Mouse (Mus musculus): ENCODE data around the gene Peli2. TPM values are rescaled to one million over a fixed set of nuclear protein-coding genes. Genes with fewer than 3 reads are reported as not detected.

Gene Peli2
- polyA plus RNA-seq, 1 experiment from 2014 or later = 11.2 TPM

DNA sequence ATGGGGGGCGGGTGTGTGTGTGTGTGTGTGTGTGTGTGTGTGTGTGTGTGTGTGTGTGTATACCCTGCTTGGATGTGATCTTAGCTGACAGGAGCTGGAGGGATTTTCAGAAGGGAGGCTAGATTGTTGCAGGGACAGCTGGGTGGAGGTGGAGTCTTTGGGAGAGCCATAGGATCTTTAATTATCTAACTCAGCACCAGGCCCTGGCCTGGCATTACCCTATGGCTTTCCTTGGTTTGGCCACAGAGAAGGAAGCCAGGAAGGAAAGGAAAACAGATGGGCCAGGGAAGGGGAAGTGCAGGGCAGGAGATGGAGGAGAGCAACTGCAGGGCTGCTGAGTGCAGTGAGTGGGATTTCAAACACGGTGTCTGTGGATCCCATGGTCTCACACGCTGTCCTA, 18.8 kb downstream of the Peli2 start:
- peaks cover 31% of the 10 kb centered on the region for H3K4me1 ChIP-seq (ENCODE audit: control insufficient read depth, insufficient read depth, low read length)
- no peak overlapping the region for H3K9ac ChIP-seq (replicated peaks; ENCODE audit: low read depth, low read length)
- 81% methylated on average over 3 of the region's 3 CpGs for WGBS
- no peaks in the 10 kb centered on the region for H3K9me3 ChIP-seq (ENCODE audit: control insufficient read depth, low read depth, low read length)
- H3K27ac ChIP-seq (ENCODE audit: low read length) = no peak overlapping the region
- H3K36me3 ChIP-seq (ENCODE audit: control insufficient read depth, insufficient read depth, low read length) = no peaks in the 10 kb centered on the region
- H3K4me3 ChIP-seq (ENCODE audit: low read depth, low read length) = no peak overlapping the region
- no peak overlapping the region for H3K4me2 ChIP-seq (replicated peaks; ENCODE audit: low read depth, low read length)
- ATAC-seq (ENCODE audit: insufficient number of reproducible peaks, insufficient read depth, low FRiP score, low read depth) = no peak
- H3K27me3 ChIP-seq (ENCODE audit: control insufficient read depth, insufficient read depth, low read length) = no peaks in the 10 kb centered on the region

DNA sequence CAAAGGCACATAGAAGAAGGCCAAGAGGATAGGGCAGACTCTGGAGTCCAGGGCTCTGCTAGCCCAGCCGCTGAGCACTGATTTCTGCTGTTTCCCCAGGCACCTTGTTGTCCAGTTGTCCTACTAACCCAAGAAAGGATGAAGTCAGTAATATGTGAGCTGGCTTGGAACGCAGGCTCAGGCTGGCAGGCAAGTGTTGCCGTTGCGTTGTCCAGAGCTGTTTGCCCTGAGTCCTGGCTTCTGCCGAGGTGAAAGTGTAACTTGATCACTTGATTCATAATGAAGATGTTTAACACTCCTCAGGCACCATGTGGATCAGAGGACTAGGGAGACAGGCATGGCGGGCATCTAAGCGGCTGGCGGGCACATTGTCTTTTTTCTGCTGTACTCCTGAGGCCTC, 21.1 kb downstream of the Peli2 start:
- no peak for ATAC-seq (ENCODE audit: insufficient number of reproducible peaks, insufficient read depth, low FRiP score, low read depth)
- WGBS = 70% methylated on average over 8 of the region's 8 CpGs

GRCm38 (mm10) chr14:48142696-48143095, 22.1 kb downstream of the Peli2 start:
- peaks cover 5% of the 10 kb centered on the region; the same call in 1 of the 2 replicates for H3K4me1 ChIP-seq (ENCODE audit: control insufficient read depth, insufficient read depth, low read length)
- H3K27me3 ChIP-seq (ENCODE audit: control insufficient read depth, insufficient read depth, low read length) = no peaks in the 10 kb centered on the region
- 63% methylated on average over 10 of the region's 10 CpGs for WGBS
- no peaks in the 10 kb centered on the region for H3K9me3 ChIP-seq (ENCODE audit: control insufficient read depth, low read depth, low read length)
- no peak overlapping the region for H3K4me3 ChIP-seq (ENCODE audit: low read depth, low read length)
- H3K9ac ChIP-seq (replicated peaks; ENCODE audit: low read depth, low read length) = no peak overlapping the region
- no peak overlapping the region for H3K4me2 ChIP-seq (replicated peaks; ENCODE audit: low read depth, low read length)
- ATAC-seq (ENCODE audit: insufficient number of reproducible peaks, insufficient read depth, low FRiP score, low read depth) = no peak
- no peaks in the 10 kb centered on the region for H3K36me3 ChIP-seq (ENCODE audit: control insufficient read depth, insufficient read depth, low read length)
- H3K27ac ChIP-seq (ENCODE audit: low read length) = no peak overlapping the region

More for the DNA sequence above, 21.1 kb downstream of the Peli2 start:
- H3K27me3 ChIP-seq (ENCODE audit: control insufficient read depth, insufficient read depth, low read length) = no peaks in the 10 kb centered on the region
- H3K27ac ChIP-seq (ENCODE audit: low read length) = no peak overlapping the region
- no peak overlapping the region for H3K4me2 ChIP-seq (replicated peaks; ENCODE audit: low read depth, low read length)
- no peaks in the 10 kb centered on the region for H3K9me3 ChIP-seq (ENCODE audit: control insufficient read depth, low read depth, low read length)
- peaks cover 14% of the 10 kb centered on the region; the same call in 1 of the 2 replicates for H3K4me1 ChIP-seq (ENCODE audit: control insufficient read depth, insufficient read depth, low read length)
- no peaks in the 10 kb centered on the region for H3K36me3 ChIP-seq (ENCODE audit: control insufficient read depth, insufficient read depth, low read length)
- no peak overlapping the region for H3K4me3 ChIP-seq (ENCODE audit: low read depth, low read length)
- H3K9ac ChIP-seq (replicated peaks; ENCODE audit: low read depth, low read length) = no peak overlapping the region

GRCm38 (mm10) chr14:48143141-48143540, 22.5 kb downstream of the Peli2 start:
- H3K27ac ChIP-seq (ENCODE audit: low read length) = no peak overlapping the region

DNA sequence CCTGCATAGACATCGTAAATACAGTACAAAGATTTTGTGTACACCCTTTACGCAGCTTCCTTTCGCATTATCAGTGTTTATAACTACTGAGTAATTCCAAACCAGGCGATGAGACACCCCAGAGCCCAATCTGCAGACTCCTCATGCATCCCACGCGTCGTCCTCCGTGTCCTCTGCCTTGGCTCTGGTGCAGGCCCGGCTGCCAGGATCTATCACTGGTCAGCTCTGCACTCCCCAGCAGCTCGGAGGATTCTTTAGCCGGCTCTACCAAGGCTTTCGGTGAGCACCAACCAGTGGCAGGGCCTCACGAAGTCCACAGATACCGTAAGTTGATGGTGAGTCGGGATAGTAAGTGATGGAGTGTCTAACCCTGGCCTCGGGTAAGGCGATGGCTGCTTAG, 23.7 kb downstream of the Peli2 start:
- Histone ChIP-seq H3K4me3 (ENCODE audit: low read depth, low read length) (no peak overlapping the region), H3K27ac (ENCODE audit: low read length) (no peak overlapping the region), H3K4me2 (replicated peaks; ENCODE audit: low read depth, low read length) (no peak overlapping the region), H3K4me1 (ENCODE audit: control insufficient read depth, insufficient read depth, low read length) (peaks cover 3% of the 10 kb centered on the region; the same call in 1 of the 2 replicates), H3K27me3 (ENCODE audit: control insufficient read depth, insufficient read depth, low read length) (no peaks in the 10 kb centered on the region), H3K9me3 (ENCODE audit: control insufficient read depth, low read depth, low read length) (no peaks in the 10 kb centered on the region), H3K9ac (replicated peaks; ENCODE audit: low read depth, low read length) (no peak overlapping the region), H3K36me3 (ENCODE audit: control insufficient read depth, insufficient read depth, low read length) (no peaks in the 10 kb centered on the region)
- WGBS = 74% methylated on average over 17 of the region's 17 CpGs
- no peak for ATAC-seq (ENCODE audit: insufficient number of reproducible peaks, insufficient read depth, low FRiP score, low read depth)

More at GRCm38 (mm10) chr14:48143141-48143540, 22.5 kb downstream of the Peli2 start:
- no peaks in the 10 kb centered on the region for H3K36me3 ChIP-seq (ENCODE audit: control insufficient read depth, insufficient read depth, low read length)
- H3K4me3 ChIP-seq (ENCODE audit: low read depth, low read length) = no peak overlapping the region
- ATAC-seq (ENCODE audit: insufficient number of reproducible peaks, insufficient read depth, low FRiP score, low read depth) = no peak
- peaks cover 3% of the 10 kb centered on the region; the same call in 1 of the 2 replicates for H3K4me1 ChIP-seq (ENCODE audit: control insufficient read depth, insufficient read depth, low read length)
- 64% methylated on average over 4 of the region's 4 CpGs for WGBS
- no peaks in the 10 kb centered on the region for H3K27me3 ChIP-seq (ENCODE audit: control insufficient read depth, insufficient read depth, low read length)
- no peak overlapping the region for H3K9ac ChIP-seq (replicated peaks; ENCODE audit: low read depth, low read length)
- no peak overlapping the region for H3K4me2 ChIP-seq (replicated peaks; ENCODE audit: low read depth, low read length)
- H3K9me3 ChIP-seq (ENCODE audit: control insufficient read depth, low read depth, low read length) = no peaks in the 10 kb centered on the region

DNA sequence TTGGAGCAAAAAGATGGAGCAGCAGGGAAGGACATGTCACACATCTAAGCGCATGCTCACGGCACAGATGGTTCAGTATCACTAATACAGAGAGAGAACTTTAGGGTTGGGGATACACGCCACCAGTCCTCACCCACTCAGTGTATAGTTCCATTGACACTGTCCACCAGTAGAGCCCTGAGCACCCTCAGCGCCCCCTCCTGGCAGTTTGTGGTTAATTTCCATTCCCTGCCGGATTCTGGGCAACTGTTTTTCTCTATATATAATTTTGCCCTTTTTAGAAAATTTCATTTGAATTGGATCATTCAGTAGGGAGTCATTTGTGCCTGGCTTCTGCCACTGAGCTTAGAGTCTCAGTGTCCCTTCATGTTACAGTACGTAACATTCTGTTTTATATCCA, 27.1 kb downstream of the Peli2 start:
- 83% methylated on average over 6 of the region's 6 CpGs for WGBS
- no peak overlapping the region for H3K9ac ChIP-seq (replicated peaks; ENCODE audit: low read depth, low read length)
- ATAC-seq (ENCODE audit: insufficient number of reproducible peaks, insufficient read depth, low FRiP score, low read depth) = no peak
- peaks cover 6% of the 10 kb centered on the region; the same call in 1 of the 2 replicates for H3K4me1 ChIP-seq (ENCODE audit: control insufficient read depth, insufficient read depth, low read length)
- H3K27me3 ChIP-seq (ENCODE audit: control insufficient read depth, insufficient read depth, low read length) = no peaks in the 10 kb centered on the region
- no peak overlapping the region for H3K27ac ChIP-seq (ENCODE audit: low read length)
- no peak overlapping the region for H3K4me3 ChIP-seq (ENCODE audit: low read depth, low read length)
- H3K36me3 ChIP-seq (ENCODE audit: control insufficient read depth, insufficient read depth, low read length) = no peaks in the 10 kb centered on the region
- no peaks in the 10 kb centered on the region for H3K9me3 ChIP-seq (ENCODE audit: control insufficient read depth, low read depth, low read length)
- no peak overlapping the region for H3K4me2 ChIP-seq (replicated peaks; ENCODE audit: low read depth, low read length)

DNA sequence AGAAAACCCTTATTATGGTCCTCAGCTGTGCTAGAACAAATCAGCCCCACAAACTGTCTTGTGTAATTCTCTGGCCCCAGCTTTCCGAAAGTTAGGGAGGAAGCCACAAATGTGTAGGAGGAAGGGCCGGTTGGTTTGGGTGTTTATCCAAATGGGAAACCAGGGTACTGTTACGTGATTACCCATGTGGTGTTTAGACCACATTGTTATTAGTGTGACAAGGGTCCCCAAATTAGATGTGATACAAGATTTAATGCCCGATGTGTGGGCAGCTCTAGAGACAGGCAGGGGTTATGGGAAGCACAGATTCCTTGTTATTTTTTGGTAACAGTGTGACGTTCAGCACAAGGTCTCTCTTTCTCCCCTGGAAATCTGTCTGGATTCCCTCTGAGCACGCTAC, 28.0 kb downstream of the Peli2 start:
- H3K9me3 ChIP-seq (ENCODE audit: control insufficient read depth, low read depth, low read length) = no peaks in the 10 kb centered on the region
- WGBS = 91% methylated on average over 6 of the region's 6 CpGs

GRCm38 (mm10) chr14:48149351-48149750, 28.7 kb downstream of the Peli2 start:
- H3K4me3 ChIP-seq (ENCODE audit: low read depth, low read length) = no peak overlapping the region
- H3K36me3 ChIP-seq (ENCODE audit: control insufficient read depth, insufficient read depth, low read length) = no peaks in the 10 kb centered on the region
- H3K27ac ChIP-seq (ENCODE audit: low read length) = no peak overlapping the region
- H3K9ac ChIP-seq (replicated peaks; ENCODE audit: low read depth, low read length) = no peak overlapping the region
- H3K9me3 ChIP-seq (ENCODE audit: control insufficient read depth, low read depth, low read length) = no peaks in the 10 kb centered on the region
- H3K27me3 ChIP-seq (ENCODE audit: control insufficient read depth, insufficient read depth, low read length) = no peaks in the 10 kb centered on the region
- no peak for ATAC-seq (ENCODE audit: insufficient number of reproducible peaks, insufficient read depth, low FRiP score, low read depth)
- no peak overlapping the region for H3K4me2 ChIP-seq (replicated peaks; ENCODE audit: low read depth, low read length)
- 0 out of 2 replicates have a peak, but pooled peaks cover 3% of the 10 kb centered on the region for H3K4me1 ChIP-seq (ENCODE audit: control insufficient read depth, insufficient read depth, low read length)
- WGBS = 89% methylated on average over 9 of the region's 9 CpGs

More for the DNA sequence above, 28.0 kb downstream of the Peli2 start:
- Histone ChIP-seq H3K27ac (ENCODE audit: low read length) (no peak overlapping the region), H3K27me3 (ENCODE audit: control insufficient read depth, insufficient read depth, low read length) (no peaks in the 10 kb centered on the region), H3K4me2 (replicated peaks; ENCODE audit: low read depth, low read length) (no peak overlapping the region), H3K4me1 (ENCODE audit: control insufficient read depth, insufficient read depth, low read length) (0 out of 2 replicates have a peak, but pooled peaks cover 3% of the 10 kb centered on the region), H3K9ac (replicated peaks; ENCODE audit: low read depth, low read length) (no peak overlapping the region), H3K36me3 (ENCODE audit: control insufficient read depth, insufficient read depth, low read length) (no peaks in the 10 kb centered on the region), H3K4me3 (ENCODE audit: low read depth, low read length) (no peak overlapping the region)
- no peak for ATAC-seq (ENCODE audit: insufficient number of reproducible peaks, insufficient read depth, low FRiP score, low read depth)

DNA sequence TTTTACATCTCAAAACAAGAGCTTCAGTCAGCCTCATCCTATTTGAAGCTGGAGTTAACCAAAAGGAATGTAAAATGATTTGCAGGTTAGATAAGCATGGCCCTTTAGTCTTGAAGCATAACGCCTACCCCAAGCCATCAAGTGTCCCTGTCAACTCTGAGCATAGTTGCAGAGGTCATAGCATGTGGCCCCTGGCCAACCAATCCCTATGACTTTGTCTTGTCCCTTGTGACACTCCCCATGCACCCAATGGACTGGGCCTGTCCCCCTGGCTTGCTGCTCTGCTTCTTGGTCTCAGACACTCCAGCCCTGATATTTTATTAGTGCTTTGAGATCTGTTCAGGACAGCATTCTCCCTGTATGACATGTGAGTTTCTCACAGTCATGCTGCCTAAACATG, 30.3 kb downstream of the Peli2 start:
- Histone ChIP-seq H3K4me3 (ENCODE audit: low read depth, low read length) (no peak overlapping the region), H3K9ac (replicated peaks; ENCODE audit: low read depth, low read length) (no peak overlapping the region), H3K4me2 (replicated peaks; ENCODE audit: low read depth, low read length) (no peak overlapping the region), H3K27ac (ENCODE audit: low read length) (no peak overlapping the region), H3K9me3 (ENCODE audit: control insufficient read depth, low read depth, low read length) (no peaks in the 10 kb centered on the region), H3K27me3 (ENCODE audit: control insufficient read depth, insufficient read depth, low read length) (no peaks in the 10 kb centered on the region), H3K36me3 (ENCODE audit: control insufficient read depth, insufficient read depth, low read length) (no peaks in the 10 kb centered on the region), H3K4me1 (ENCODE audit: control insufficient read depth, insufficient read depth, low read length) (peaks cover 12% of the 10 kb centered on the region; the same call in 1 of the 2 replicates)
- WGBS = 81% methylated on average over 1 of the region's 1 CpGs
- no peak for ATAC-seq (ENCODE audit: insufficient number of reproducible peaks, insufficient read depth, low FRiP score, low read depth)
